ENCODE assay signal across 12 mouse cellular contexts in genomic region chr2:27392278-27392677, GRCm38 (mm10). TPM values are rescaled to one million over a fixed set of nuclear protein-coding genes. Genes with fewer than 3 reads are reported as not detected.
DNase-seq lines count a peak whose midpoint lies in the region; ATAC-seq and TF ChIP-seq lines count a peak whose summit lies in the region.
"Had no signal": no experiment of that assay in that cellular context is flagged by ENCODE, and none has a peak within 500 bp of the region (broad histone marks: within the 10 kb centered on the region; RNA-seq: fewer than 3 reads in every experiment).

No protein-coding gene starts in this region.

- peaks cover 1% of the 10 kb centered on the region; the same call in 1 of the 2 replicates for H3K9me3 ChIP-seq in hindbrain, embryonic 10.5 days
- H3K9me3 ChIP-seq in hindbrain, embryonic 12.5 days (replicated peaks): 0 out of 2 replicates have a peak, but pooled peaks cover 4% of the 10 kb centered on the region
- H3K9me3 ChIP-seq: forebrain, embryonic 12.5 days had no signal

- DNase-seq in hindbrain, embryonic 10.5 days (ENCODE audit: low spot score): no peak
- peak; percentile 73 for DNase-seq in 3T3-L1 (ENCODE audit: low read depth, low spot score)
- peak; percentile 38 for DNase-seq in fibroblast of lung, adult 2 months (ENCODE audit: low read depth)
- peak; percentile 42 to 50 for DNase-seq in heart, postnatal 14 days
- no peak for DNase-seq in layer of hippocampus, adult 8-10 months (ENCODE audit: low spot score in 2 of 2)
- DNase-seq in left cerebral cortex, postnatal 10 days (ENCODE audit: extremely low spot score in 1 of 2, low spot score in 2 of 2): no peak
- no peak for DNase-seq in cerebellum, adult 2 months
- DNase-seq: layer of hippocampus, postnatal 36 days had no signal

- H3K4me2 ChIP-seq in hindbrain, embryonic 12.5 days (replicated peaks): no peak overlapping the region
- H3K4me2 ChIP-seq: forebrain, embryonic 12.5 days; liver, embryonic 11.5 days had no signal

- no peak for TF ChIP-seq POLR2A in cerebellum, adult 2 months (IDR thresholded peaks at IDR 0.05; ENCODE audit: borderline replicate concordance, insufficient read depth, low read length)

- no peak for ATAC-seq in hindbrain, embryonic 12.5 days (ENCODE audit: low FRiP score)

- no peak overlapping the region for H3K9ac ChIP-seq in hindbrain, embryonic 12.5 days
- H3K9ac ChIP-seq: forebrain, embryonic 12.5 days had no signal

- peak overlapping the region; percentile 31 for H3K27ac ChIP-seq in hindbrain, embryonic 10.5 days
- no peak overlapping the region for H3K27ac ChIP-seq in hindbrain, embryonic 12.5 days
- no peak overlapping the region for H3K27ac ChIP-seq in cerebellum, adult 2 months (ENCODE audit: insufficient read depth, low read length)
- H3K27ac ChIP-seq: forebrain, embryonic 12.5 days had no signal

- no peak for TF ChIP-seq CTCF in cerebellum, adult 2 months (IDR thresholded peaks at IDR 0.05; ENCODE audit: borderline replicate concordance, insufficient read depth, low read depth, low read length)

- H3K36me3 ChIP-seq in hindbrain, embryonic 10.5 days: peaks cover 7% of the 10 kb centered on the region
- H3K36me3 ChIP-seq in hindbrain, embryonic 12.5 days: no peaks in the 10 kb centered on the region
- H3K36me3 ChIP-seq: forebrain, embryonic 12.5 days had no signal

- peaks cover 93% of the 10 kb centered on the region for H3K4me1 ChIP-seq in hindbrain, embryonic 10.5 days (replicated peaks)
- H3K4me1 ChIP-seq in hindbrain, embryonic 12.5 days: peaks cover 83% of the 10 kb centered on the region
- no peaks in the 10 kb centered on the region for H3K4me1 ChIP-seq in cerebellum, adult 2 months (ENCODE audit: control insufficient read depth, insufficient read depth, low read length)

- H3K27me3 ChIP-seq in hindbrain, embryonic 10.5 days (ENCODE audit: insufficient read depth, poor library complexity, severe bottlenecking): no peaks in the 10 kb centered on the region
- H3K27me3 ChIP-seq in hindbrain, embryonic 12.5 days: no peaks in the 10 kb centered on the region
- H3K27me3 ChIP-seq in cerebellum, adult 2 months (ENCODE audit: control insufficient read depth, insufficient read depth, low read length): no peaks in the 10 kb centered on the region
- H3K27me3 ChIP-seq: CH12.LX; forebrain, embryonic 12.5 days had no signal

- WGBS in hindbrain, embryonic 10.5 days: 26% methylated on average over 5 of the region's 5 CpGs
- WGBS in hindbrain, embryonic 12.5 days: 20% methylated on average over 5 of the region's 5 CpGs
- 38% methylated on average over 5 of the region's 5 CpGs for WGBS in cerebellum, adult 2 months

- intact Hi-C loops in heart, postnatal 14 days (cut with DNase I): no loop called here
- intact Hi-C loops in left cerebral cortex, postnatal 10 days (cut with DNase I): no loop called here

- H3K4me3 ChIP-seq in hindbrain, embryonic 10.5 days: no peak overlapping the region
- no peak overlapping the region for H3K4me3 ChIP-seq in hindbrain, embryonic 12.5 days
- no peak overlapping the region for H3K4me3 ChIP-seq in cerebellum, adult 2 months (replicated peaks; ENCODE audit: insufficient read depth, low read depth, low read length)
- H3K4me3 ChIP-seq: forebrain, embryonic 12.5 days had no signal

RNA-seq across cellular contexts. Expression of gene Vav2, which starts 34.6 kb away (rescaled TPM):
- 13.6 and 16.9 TPM in 2 replicates for polyA plus RNA-seq in hindbrain, embryonic 10.5 days (2016; fragmentation: Nextera tagmentation; extraction: Ambion mirVana)
- 23.0 and 23.6 TPM in 2 replicates for polyA plus RNA-seq in hindbrain, embryonic 12.5 days (2016; fragmentation: Nextera tagmentation; extraction: Ambion mirVana)
- total RNA-seq in heart, postnatal 14 days (2021): 10 to 100 TPM; 14.4 to 15.0 TPM
- 10 to 100 TPM in 3 of 4 experiments, 1 to 10 TPM in 1; 9.1 to 12.9 (median 11.8) TPM for total RNA-seq in layer of hippocampus, adult 8-10 months (2022)
- total RNA-seq in left cerebral cortex, postnatal 10 days (2021): 10 to 100 TPM; 26.1 to 29.0 TPM
- polyA plus RNA-seq in cerebellum, adult 2 months (2012; rRNA removed): 14.7 and 16.1 TPM in 2 replicates

RNA-seq across cellular contexts. Expression of gene Brd3os, which starts 49.8 kb away (rescaled TPM):
- 9.9 and 16.5 TPM in 2 replicates for polyA plus RNA-seq in hindbrain, embryonic 10.5 days (2016; fragmentation: Nextera tagmentation; extraction: Ambion mirVana)
- polyA plus RNA-seq in hindbrain, embryonic 12.5 days (2016; fragmentation: Nextera tagmentation; extraction: Ambion mirVana): 18.9 and 19.3 TPM in 2 replicates
- 1 to 10 TPM; 1.2 TPM for total RNA-seq in heart, postnatal 14 days (2021)
- total RNA-seq in layer of hippocampus, adult 8-10 months (2022): 10 to 100 TPM; 23.5 to 28.6 (median 27.9) TPM
- total RNA-seq in left cerebral cortex, postnatal 10 days (2021): 10 to 100 TPM; 27.9 to 29.1 TPM
- 36.0 and 38.0 TPM in 2 replicates for polyA plus RNA-seq in cerebellum, adult 2 months (2012; rRNA removed)

Comparison
In these comparisons a context has a peak if more than half of its experiments do, and no peak if none do; other contexts are left out.
1. DNase-seq: peak in 3T3-L1 (single experiment), fibroblast of lung, adult 2 months (single experiment) and heart, postnatal 14 days (2 of 2); none in hindbrain, embryonic 10.5 days (single experiment), layer of hippocampus, adult 8-10 months (0 of 2), left cerebral cortex, postnatal 10 days (0 of 2) and cerebellum, adult 2 months (0 of 2).
2. RNA of gene Brd3os, which starts 49.8 kb away (total RNA-seq): 27.9 to 29.1 TPM in left cerebral cortex, postnatal 10 days and 23.5 to 28.6 TPM in layer of hippocampus, adult 8-10 months; 1.2 TPM in heart, postnatal 14 days; every median in the first group is over 10 times any median in the second.